Mouse (Mus musculus): Measurements from ENCODE around the gene Thop1. TPM values are rescaled to one million over a fixed set of nuclear protein-coding genes. Genes with fewer than 3 reads are reported as not detected.

Gene Thop1
- total RNA-seq, 2 experiments from 2014 or later, result 50.5 to 50.6 TPM

GRCm38 (mm10) chr10:81105565-81106112, 35.8 kb downstream of the Thop1 start, which contains the start of gene Map2k2:
Gene Map2k2, plus strand, starts transcription at chr10:81105915.
- DNase-seq (ENCODE audit: low spot score in 2 of 2), result peak; percentile 96 to 97

GRCm38 (mm10) chr10:81106113-81106721, 36.4 kb downstream of the Thop1 start:
- DNase-seq (ENCODE audit: low spot score in 2 of 2), result peak; percentile 80 to 81

- no peak for DNase-seq (ENCODE audit: low spot score in 2 of 2)
Observed at GRCm38 (mm10) chr10:81112946-81113345, 43.1 kb downstream of the Thop1 start.

GRCm38 (mm10) chr10:81119625-81120024, 49.8 kb downstream of the Thop1 start:
- DNase-seq (ENCODE audit: low spot score in 2 of 2), result no peak

- no peak for DNase-seq (ENCODE audit: low spot score in 2 of 2)
Observed at GRCm38 (mm10) chr10:81120650-81121049, 50.8 kb downstream of the Thop1 start.

GRCm38 (mm10) chr10:81122889-81123288, 53.1 kb downstream of the Thop1 start:
- no peak for DNase-seq (ENCODE audit: low spot score in 2 of 2)

GRCm38 (mm10) chr10:81123500-81123899, 53.7 kb downstream of the Thop1 start:
- no peak for DNase-seq (ENCODE audit: low spot score in 2 of 2)

Small RNAs within 50 kb of the gene (microRNA-seq; reads per million reads assigned to microRNA genes)
- gene Mir5615-1, result 0 reads per million in 2 experiments
- 0 reads per million in 2 experiments for gene Mir5615-2

Other genes with a start within 250 kb of the Thop1 start
- gene Oaz1, start 243.4 kb upstream of the Thop1 start, total RNA-seq (2021), result 100 to 1,000 TPM; 518 to 519 TPM
- 10 to 100 TPM; 42.7 to 51.6 TPM for gene Lingo3, start 226.0 kb upstream of the Thop1 start, total RNA-seq (2021)
- gene Lsm7, start 214.8 kb upstream of the Thop1 start, total RNA-seq (2021), result 10 to 100 TPM; 41.4 to 50.4 TPM
- gene Sppl2b, start 214.8 kb upstream of the Thop1 start, total RNA-seq (2021), result 10 to 100 TPM; 46.4 to 55.6 TPM
- gene Tmprss9, start 198.2 kb upstream of the Thop1 start, total RNA-seq (2021), result under 1 TPM; 0.40 to 0.56 TPM
- 100 to 1,000 TPM; 136 to 144 TPM for gene Timm13, start 169.1 kb upstream of the Thop1 start, total RNA-seq (2021)
- 10 to 100 TPM; 19.5 to 22.3 TPM for gene Lmnb2, start 151.8 kb upstream of the Thop1 start, total RNA-seq (2021)
- 10 to 100 TPM; 24.9 to 28.1 TPM for gene Gadd45b, start 140.0 kb upstream of the Thop1 start, total RNA-seq (2021)
- gene Gng7, start 55.1 kb upstream of the Thop1 start, total RNA-seq (2021), result 100 to 1,000 TPM; 166 to 173 TPM
- gene Diras1, start 44.4 kb upstream of the Thop1 start, total RNA-seq (2021), result 10 to 100 TPM; 96.6 to 98.2 TPM
- 10 to 100 TPM; 62.1 to 64.4 TPM for gene Slc39a3, start 32.6 kb upstream of the Thop1 start, total RNA-seq (2021)
- 100 to 1,000 TPM; 180 to 183 TPM for gene Sgta, start 9.9 kb upstream of the Thop1 start, total RNA-seq (2021)
- gene Creb3l3, start 28.8 kb downstream of the Thop1 start, total RNA-seq (2021), result under 1 TPM; 0.57 to 0.63 TPM
- gene Map2k2, start 35.9 kb downstream of the Thop1 start, total RNA-seq (2021), result 100 to 1,000 TPM; 130 to 136 TPM
- gene Zbtb7a, start 65.2 kb downstream of the Thop1 start, total RNA-seq (2021), result 100 to 1,000 TPM; 122 to 126 TPM
- 10 to 100 TPM; 27.5 to 30.8 TPM for gene Pias4, start 97.9 kb downstream of the Thop1 start, total RNA-seq (2021)
- gene Eef2, start 106.6 kb downstream of the Thop1 start, total RNA-seq (2021), result 100 to 1,000 TPM; 907 to 934 TPM
- gene Dapk3, start 113.0 kb downstream of the Thop1 start, total RNA-seq (2021), result 10 to 100 TPM; 71.9 to 76.4 TPM
- gene 4930442H23Rik, start 113.8 kb downstream of the Thop1 start, total RNA-seq (2021), result not detected
- gene Nmrk2, start 132.0 kb downstream of the Thop1 start, total RNA-seq (2021), result under 1 TPM; 0.23 to 0.27 TPM
- 100 to 1,000 TPM; 150 to 155 TPM for gene Atcay, start 160.8 kb downstream of the Thop1 start, total RNA-seq (2021)
- 10 to 100 TPM; 57.6 to 63.6 TPM for gene Zfr2, start 163.1 kb downstream of the Thop1 start, total RNA-seq (2021)
- gene Matk, start 182.9 kb downstream of the Thop1 start, total RNA-seq (2021), result 100 to 1,000 TPM; 204 to 214 TPM
- 10 to 100 TPM; 36.9 to 40.4 TPM for gene Mrpl54, start 196.9 kb downstream of the Thop1 start, total RNA-seq (2021)
- 10 to 100 TPM; 39.3 to 40.9 TPM for gene Apba3, start 196.9 kb downstream of the Thop1 start, total RNA-seq (2021)
- gene Tjp3, start 221.5 kb downstream of the Thop1 start, total RNA-seq (2021), result 1 to 10 TPM in 1 of 2 experiments, under 1 TPM in 1; 0.62 to 1.7 TPM
- gene Pip5k1c, start 222.9 kb downstream of the Thop1 start, total RNA-seq (2021), result 100 to 1,000 TPM; 303 to 304 TPM

Measured in layer of hippocampus, adult 18-20 months (tissue).